Mouse (Mus musculus) frontal cortex, postnatal 14 days (tissue): ENCODE measurements at regions not wholly inside any gene's neighbourhood (a gene's known extent, or its start where the extent isn't known, plus 50 kb on each side); places are given as distances from the start of the nearest gene placed in this dataset.

ENCODE experiments used
- DNase-seq, 2 experiments: peaks; one replicate each; pipeline ENCODE4 v3.0.0; 2022; ENCODE audit warnings: low spot score in 2 of 2

- DNase-seq, result no peak
Observed at GRCm38 (mm10) chr8:6002612-6003011, 897.5 kb upstream of the Slc10a2 start.

- DNase-seq, result no peak
Observed at GRCm38 (mm10) chr8:5994846-5995245, 889.7 kb upstream of the Slc10a2 start.

- DNase-seq, result no peak
Observed at GRCm38 (mm10) chr8:5965403-5966015, 860.4 kb upstream of the Slc10a2 start.

GRCm38 (mm10) chr8:5964299-5964698, 859.1 kb upstream of the Slc10a2 start:
- DNase-seq, result no peak

- DNase-seq, result no peak
Observed at GRCm38 (mm10) chr8:5938057-5938456, 832.9 kb upstream of the Slc10a2 start.

- no peak for DNase-seq
Observed at GRCm38 (mm10) chr8:5918136-5918535, 813.0 kb upstream of the Slc10a2 start.
